Mouse (Mus musculus): Measurements from ENCODE around the gene Zbtb32. TPM values are rescaled to one million over a fixed set of nuclear protein-coding genes. Genes with fewer than 3 reads are reported as not detected.

Zbtb32 gene
- total and polyA plus RNA-seq, 3 experiments: 20.1 to 32.8 TPM; not detected in 1

DNA sequence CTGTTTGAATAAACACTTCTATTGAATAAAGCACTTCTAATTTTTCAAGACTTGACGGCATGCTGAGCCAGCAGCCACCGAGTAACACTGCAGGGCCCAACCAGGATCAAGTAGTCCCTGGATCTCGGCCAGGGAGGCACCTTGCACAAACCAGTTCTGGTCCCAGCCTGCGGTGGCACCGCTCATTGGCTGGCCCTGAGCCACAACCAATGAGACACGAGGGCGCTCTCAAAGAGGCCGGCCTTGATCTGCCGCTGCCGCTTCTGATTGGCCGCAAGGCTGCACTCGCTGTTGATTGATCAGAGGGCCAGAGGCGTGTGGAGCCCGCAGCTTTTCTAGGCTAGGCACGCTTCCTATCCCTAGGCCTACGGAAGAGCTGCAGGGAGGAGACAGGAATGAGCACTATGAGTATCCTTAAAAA lies 1.2 kb upstream of the Zbtb32 start:
- Histone ChIP-seq H3K4me3 (ENCODE audit: control insufficient read depth in 1 of 2, insufficient read depth in 1 of 2, low read depth in 2 of 2, low read length in 2 of 2) (peak overlapping the region; percentile 73 to 77), H3K36me3 (ENCODE audit: control insufficient read depth in 1 of 2, insufficient read depth in 2 of 2, low read length in 2 of 2) (peaks cover 0 to 4% of the 10 kb centered on the region in 2 experiments; a peak in 2 of 4 replicates), H3K9ac (ENCODE audit: control insufficient read depth, low read depth, low read length, poor library complexity, severe bottlenecking) (peak overlapping the region; percentile 82), H3K27me3 (ENCODE audit: control insufficient read depth in 1 of 2, insufficient read depth in 2 of 2, low read length in 2 of 2) (no peaks in the 10 kb centered on the region), H3K4me1 (ENCODE audit: control insufficient read depth in 1 of 2, insufficient read depth in 2 of 2, low read length in 2 of 2) (peaks cover 0 to 7% of the 10 kb centered on the region in 2 experiments; a peak in 2 of 4 replicates), H3K9me3 (replicated peaks; ENCODE audit: insufficient read depth, low read length) (no peaks in the 10 kb centered on the region), H3K79me2 (ENCODE audit: control insufficient read depth, insufficient read depth, low read length, poor library complexity) (no peaks in the 10 kb centered on the region; the same call in 1 of the 2 replicates), H3K27ac (ENCODE audit: control insufficient read depth, low read depth, low read length) (peak overlapping the region; percentile 84)
- peak; percentile 100 for DNase-seq (ENCODE audit: low read depth, low spot score)
- TF ChIP-seq ZKSCAN1 (IDR thresholded peaks at IDR 0.05; ENCODE audit: low read depth, low read length) (no peak), ZC3H11A (IDR thresholded peaks at IDR 0.05; ENCODE audit: low read depth, low read length) (no peak), GATA1 (IDR thresholded peaks at IDR 0.05; ENCODE audit: low read depth, low read length) (no peak; the same call in 1 of the 2 replicates), USF1 (IDR thresholded peaks at IDR 0.05; ENCODE audit: low read depth, low read length) (0 out of 2 replicates have a peak, but pooled peaks have one; percentile 14), ZNF384 (IDR thresholded peaks at IDR 0.05; ENCODE audit: low read depth, low read length) (no peak), MYC (IDR thresholded peaks at IDR 0.05; ENCODE audit: low read depth, low read length) (peak; percentile 77), CTCF (IDR thresholded peaks at IDR 0.05 in 2 of 3, conservative IDR thresholded peaks at IDR 0.05 in 1 of 3; ENCODE audit: control insufficient read depth in 1 of 3, insufficient read depth in 1 of 3, low read depth in 2 of 3, low read length in 3 of 3, poor library complexity in 1 of 3, severe bottlenecking in 1 of 3) (no peak), CHD1 (IDR thresholded peaks at IDR 0.05; ENCODE audit: low read depth, low read length) (no peak), SMC3 (IDR thresholded peaks at IDR 0.05; ENCODE audit: low read depth, low read length) (no peak), MYB (IDR thresholded peaks at IDR 0.05; ENCODE audit: low read depth, low read length) (no peak), RAD21 (IDR thresholded peaks at IDR 0.05; ENCODE audit: low read depth, low read length) (no peak), TCF12 (IDR thresholded peaks at IDR 0.05; ENCODE audit: low read depth, low read length) (no peak), SIN3A (IDR thresholded peaks at IDR 0.05; ENCODE audit: low read length) (peak; percentile 88), MAFK (IDR thresholded peaks at IDR 0.05; ENCODE audit: borderline replicate concordance, low read depth, low read length) (0 out of 2 replicates have a peak, but pooled peaks have one; percentile 27), KAT2A (conservative IDR thresholded peaks at IDR 0.05; ENCODE audit: low read depth, low read length) (peak; percentile 39; the same call in 1 of the 2 replicates), BHLHE40 (IDR thresholded peaks at IDR 0.05; ENCODE audit: borderline replicate concordance, low read depth, low read length) (peak; percentile 27; the same call in 1 of the 2 replicates), EP300 (IDR thresholded peaks at IDR 0.05; ENCODE audit: low read depth in 1 of 2, low read length in 2 of 2) (no peak), USF2 (IDR thresholded peaks at IDR 0.05; ENCODE audit: borderline replicate concordance in 1 of 2, insufficient read depth in 1 of 2, low read depth in 1 of 2, low read length in 2 of 2) (no peak), E2F4 (IDR thresholded peaks at IDR 0.05; ENCODE audit: borderline replicate concordance, low read depth, low read length) (no peak), ELF1 (IDR thresholded peaks at IDR 0.05; ENCODE audit: low read depth, low read length) (no peak), CHD2 (IDR thresholded peaks at IDR 0.05; ENCODE audit: low read length) (peak; percentile 64), RCOR1 (IDR thresholded peaks at IDR 0.05; ENCODE audit: low read depth, low read length) (0 out of 2 replicates have a peak, but pooled peaks have one; percentile 32), GABPA (IDR thresholded peaks at IDR 0.05; ENCODE audit: low read depth, low read length) (no peak), POLR2AphosphoS2 (IDR thresholded peaks at IDR 0.05; ENCODE audit: low read length) (peak; percentile 82), MAZ (IDR thresholded peaks at IDR 0.05; ENCODE audit: low read depth, low read length) (peak; percentile 47; the same call in 1 of the 2 replicates), POLR2AphosphoS5 (IDR thresholded peaks at IDR 0.05; ENCODE audit: borderline replicate concordance, low read depth, low read length) (no peak), UBTF (IDR thresholded peaks at IDR 0.05; ENCODE audit: borderline replicate concordance, insufficient read depth, low read depth, low read length) (no peak), HCFC1 (IDR thresholded peaks at IDR 0.05; ENCODE audit: low read depth, low read length) (peak; percentile 70), TBP (IDR thresholded peaks at IDR 0.05; ENCODE audit: low read depth, low read length) (peak; percentile 30; the same call in 1 of the 2 replicates), NRF1 (IDR thresholded peaks at IDR 0.05; ENCODE audit: insufficient read depth, low read depth, low read length, poor library complexity, severe bottlenecking) (0 out of 2 replicates have a peak, but pooled peaks have one; percentile 12), MXI1 (IDR thresholded peaks at IDR 0.05; ENCODE audit: low read depth, low read length) (peak; percentile 73), POLR2A (IDR thresholded peaks at IDR 0.05; ENCODE audit: control insufficient read depth in 1 of 2, insufficient read depth in 1 of 2, low read depth in 1 of 2, low read length in 2 of 2, poor library complexity in 1 of 2) (peak in 1 of 2 experiments; percentile 82; a peak in 3 of 4 replicates), ETS1 (IDR thresholded peaks at IDR 0.05; ENCODE audit: low read depth, low read length) (0 out of 2 replicates have a peak, but pooled peaks have one; percentile 18), ZMIZ1 (IDR thresholded peaks at IDR 0.05; ENCODE audit: low read depth, low read length) (peak; percentile 88; the same call in 1 of the 2 replicates), NELFE (IDR thresholded peaks at IDR 0.05; ENCODE audit: low read depth, low read length) (peak; percentile 77), MEF2A (IDR thresholded peaks at IDR 0.05; ENCODE audit: extremely low read depth, insufficient replicate concordance, low read depth, low read length, poor library complexity, severe bottlenecking) (no peak)
